Mouse (Mus musculus): ENCODE measurements around the gene Vmn1r103. TPM values are rescaled to one million over a fixed set of nuclear protein-coding genes. Genes with fewer than 3 reads are reported as not detected.
"Not testable (repeated sequence)": the region's sequence is repeated elsewhere in the genome, so short reads cannot be mapped to it uniquely, and the experiment has no call there.

Gene Vmn1r103
- polyA plus RNA-seq (2012; rRNA removed), result not detected in 2 replicates

- DNase-seq (ENCODE audit: low read depth), result not testable (repeated sequence)
Measured at GRCm38 (mm10) chr7:20510434-20510833, at the start of gene Vmn1r103. Gene Vmn1r103 (minus strand): TSS chr7:20510534.

GRCm38 (mm10) chr7:20545657-20546056, 35.3 kb upstream of the Vmn1r103 start, which contains the start of gene Gm5726:
Gene Gm5726 (minus strand): TSS chr7:20545757.
- not testable (repeated sequence) for DNase-seq (ENCODE audit: low read depth)

- not testable (repeated sequence) for DNase-seq (ENCODE audit: low read depth)
Measured at GRCm38 (mm10) chr7:20533537-20533936, 23.2 kb upstream of the Vmn1r103 start, which contains the start of gene Vmn1r104. Gene Vmn1r104 (plus strand): TSS chr7:20533837.

GRCm38 (mm10) chr7:20474825-20475224, 35.5 kb downstream of the Vmn1r103 start, which contains the start of gene Gm10670:
Gene Gm10670 (minus strand): TSS chr7:20474925.
- not testable (repeated sequence) for DNase-seq (ENCODE audit: low read depth)

Other genes starting within 250 kb of the Vmn1r103 start
- gene Gm5890, start 247.7 kb downstream of the Vmn1r103 start, polyA plus RNA-seq (2012; rRNA removed), result not detected in 2 replicates
- gene Gm4133, start 176.5 kb downstream of the Vmn1r103 start, polyA plus RNA-seq (2012; rRNA removed), result not detected in 2 replicates
- gene Gm5728, start 135.1 kb downstream of the Vmn1r103 start, polyA plus RNA-seq (2012; rRNA removed), result not detected in 2 replicates
- not detected in 2 replicates for gene Vmn1r100, start 92.6 kb downstream of the Vmn1r103 start, polyA plus RNA-seq (2012; rRNA removed)
- not detected in 2 replicates for gene Vmn1r101, start 67.9 kb downstream of the Vmn1r103 start, polyA plus RNA-seq (2012; rRNA removed)
- gene Gm10670, start 35.6 kb downstream of the Vmn1r103 start, polyA plus RNA-seq (2012; rRNA removed), result not detected in 2 replicates
- not detected in 2 replicates for gene Vmn1r104, start 23.3 kb upstream of the Vmn1r103 start, polyA plus RNA-seq (2012; rRNA removed)
- not detected in 2 replicates for gene Gm5726, start 35.2 kb upstream of the Vmn1r103 start, polyA plus RNA-seq (2012; rRNA removed)
- not detected in 2 replicates for gene Gm4141, start 65.7 kb upstream of the Vmn1r103 start, polyA plus RNA-seq (2012; rRNA removed)
- gene Gm4513, start 88.5 kb upstream of the Vmn1r103 start, polyA plus RNA-seq (2012; rRNA removed), result not detected in 2 replicates
- gene Vmn1r107, start 158.4 kb upstream of the Vmn1r103 start, polyA plus RNA-seq (2012; rRNA removed), result not detected in 2 replicates
- not detected in 2 replicates for gene Vmn1r111, start 192.7 kb upstream of the Vmn1r103 start, polyA plus RNA-seq (2012; rRNA removed)
- not detected in 2 replicates for gene Gm10668, start 220.1 kb upstream of the Vmn1r103 start, polyA plus RNA-seq (2012; rRNA removed)

Measured in gonadal fat pad, adult 2 months (tissue).